Mouse (Mus musculus) kidney, postnatal 0 days (tissue): Measurements from ENCODE around the gene Oxt. TPM values are rescaled to one million over a fixed set of nuclear protein-coding genes. Genes with fewer than 3 reads are reported as not detected.

ENCODE experiments used
- ATAC-seq: fragments of 200-750 bp; cut with Nextera tagmentation; replicated peaks from 2 replicates; pipeline ENCODE4 v1.8.0; 2017; ENCODE audit warnings: low read depth, moderate number of reproducible peaks, moderate TSS enrichment, moderate library complexity; ENCODE audit not compliant: low FRiP score
- DNase-seq: peaks from one replicate; pipeline ENCODE4 v3.0.0-alpha.2; 2016; ENCODE audit warnings: low spot score
- H3K27ac ChIP-seq: fragments of 300-500 bp; sonication (generic); 2 replicates; pipeline ENCODE4 v1.5.1; 2014; ENCODE audit warnings: mild to moderate bottlenecking
- H3K27me3 ChIP-seq: fragments of 300-500 bp; sonication (generic); 2 replicates; pipeline ENCODE4 v1.6.1; 2014; ENCODE audit warnings: low read length, mixed read lengths; ENCODE audit not compliant: insufficient read depth
- H3K36me3 ChIP-seq: fragments of 300-500 bp; sonication (generic); 2 replicates; pipeline ENCODE4 v1.6.1; 2014; ENCODE audit warnings: low read length, mixed read lengths; ENCODE audit not compliant: insufficient read depth
- H3K4me1 ChIP-seq: fragments of 300-500 bp; sonication (generic); replicated peaks from 2 replicates; pipeline ENCODE4 v1.6.1; 2014; ENCODE audit warnings: antibody characterized with exemption, low read length, mixed read lengths; ENCODE audit not compliant: insufficient read depth
- H3K4me2 ChIP-seq: fragments of 300-500 bp; sonication (generic); 2 replicates; pipeline ENCODE4 v1.6.1; 2014; ENCODE audit warnings: mild to moderate bottlenecking, low read length, moderate library complexity, mixed read lengths
- H3K4me3 ChIP-seq: fragments of 300-500 bp; sonication (generic); replicated peaks from 2 replicates; pipeline ENCODE4 v1.5.1; 2014; ENCODE audit warnings: low read depth, low read length
- H3K9ac ChIP-seq: fragments of 300-500 bp; sonication (generic); 2 replicates; pipeline ENCODE4 v1.6.1; 2014; ENCODE audit warnings: low read depth, low read length
- H3K9me3 ChIP-seq: fragments of 300-500 bp; sonication (generic); replicated peaks from 2 replicates; pipeline ENCODE4 v1.6.1; 2016; ENCODE audit warnings: low read length, inconsistent platforms, mixed read lengths
- CTCF ChIP-seq: IDR thresholded peaks from 2 replicates; pipeline ENCODE4 v1.5.1; 2016; ENCODE audit warnings: antibody characterized with exemption, low read depth, mild to moderate bottlenecking, moderate library complexity
- WGBS: fragments of 180-500 bp; shearing (Covaris S2); extraction: QIAGEN DNeasy Blood & Tissue Kit; methylation state at CpG from one replicate; pipeline ENCODE4 v1.1.7; 2014; 5-methylcytosine and 5-hydroxymethylcytosine counted together
- microRNA-seq: library from miRNA; unstranded; fragments of <30 nt; microRNA quantifications from one replicate; pipeline ENCODE4, GENCODE M21; 2016
- polyA plus RNA-seq: library from polyadenylated mRNA; unstranded; fragments of >200 nt; fragmentation: Nextera tagmentation; extraction: Ambion mirVana; gene quantifications from 2 replicates; pipeline ENCODE4 v1.2.1, GENCODE M21; 2015

The Oxt gene
- polyA plus RNA-seq, 1 experiment from 2014 or later = 0.63 TPM

DNA sequence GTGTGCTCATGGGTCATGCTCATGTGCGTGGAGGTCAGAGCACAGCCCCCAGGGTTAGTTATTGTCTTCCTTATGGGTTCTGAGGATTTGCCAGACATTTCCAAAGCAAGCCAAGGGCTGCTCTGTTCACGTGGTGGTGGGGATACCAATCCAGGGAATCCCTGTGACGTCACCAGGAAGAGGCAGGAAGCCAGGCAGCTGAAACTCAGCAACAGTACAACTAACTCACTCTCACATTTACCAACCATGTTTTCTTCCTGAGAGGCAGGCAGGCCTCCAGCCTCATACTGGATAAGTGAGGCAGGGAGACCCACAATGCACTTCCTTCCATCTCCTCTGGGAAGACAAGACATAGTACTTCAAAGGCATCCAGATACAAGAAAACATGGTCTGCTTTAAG, 22.4 kb downstream of the Oxt start:
- H3K9ac ChIP-seq = no peak overlapping the region
- H3K27me3 ChIP-seq = no peaks in the 10 kb centered on the region
- H3K9me3 ChIP-seq = no peaks in the 10 kb centered on the region
- H3K27ac ChIP-seq = no peak overlapping the region
- H3K36me3 ChIP-seq = peaks cover 39% of the 10 kb centered on the region
- WGBS = 82% methylated on average over 3 of the region's 3 CpGs
- no peaks in the 10 kb centered on the region for H3K4me1 ChIP-seq
- DNase-seq (no peak), ATAC-seq (no peak)
- no peak overlapping the region for H3K4me3 ChIP-seq
- TF ChIP-seq CTCF = no peak
- H3K4me2 ChIP-seq = no peak overlapping the region

DNA sequence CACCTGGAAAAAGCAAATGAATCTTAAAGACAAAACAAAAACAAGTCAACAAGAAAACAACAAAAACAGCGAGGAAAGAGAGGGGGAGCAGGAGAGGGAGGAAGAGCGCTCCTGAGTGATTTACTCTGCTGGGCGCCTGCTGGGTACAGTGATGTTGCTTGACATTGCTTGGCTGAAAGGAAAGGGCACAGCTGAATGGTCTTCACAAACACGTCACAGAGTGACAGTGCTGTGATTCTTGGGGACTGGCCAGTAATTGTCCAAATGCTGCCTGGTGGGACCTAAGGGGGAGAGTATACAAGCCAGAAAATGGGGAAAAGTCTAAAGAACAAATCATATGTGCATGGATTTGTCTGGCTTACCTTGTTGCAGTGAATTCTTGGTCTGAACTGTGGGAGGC, 26.2 kb downstream of the Oxt start:
- Histone ChIP-seq H3K27me3 (no peaks in the 10 kb centered on the region), H3K4me3 (no peak overlapping the region), H3K36me3 (peaks cover 36% of the 10 kb centered on the region), H3K27ac (no peak overlapping the region), H3K9ac (no peak overlapping the region), H3K4me1 (no peaks in the 10 kb centered on the region), H3K4me2 (no peak overlapping the region), H3K9me3 (no peaks in the 10 kb centered on the region)
- ATAC-seq = no peak
- no peak for TF ChIP-seq CTCF
- 77% methylated on average over 4 of the region's 4 CpGs for WGBS
- DNase-seq = no peak

DNA sequence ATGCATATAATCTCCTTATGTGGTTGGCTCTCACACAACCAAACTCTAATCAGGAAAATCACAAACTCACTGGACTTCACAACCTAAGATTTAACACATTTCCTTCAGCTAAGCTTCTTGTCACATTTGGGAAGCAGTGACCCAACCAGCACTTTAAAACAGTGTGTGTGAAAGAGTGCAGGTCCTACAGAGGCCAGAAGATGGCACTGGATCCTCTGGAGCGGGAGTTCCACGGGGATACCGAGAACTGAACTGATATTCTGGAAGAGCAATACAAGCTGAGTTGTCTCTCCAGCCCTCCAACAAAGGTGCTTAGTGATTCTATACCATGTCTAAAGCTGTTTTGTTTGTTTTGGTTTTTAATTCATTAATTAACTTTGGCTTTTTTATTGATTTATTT, 37.1 kb downstream of the Oxt start:
- Histone ChIP-seq H3K4me3 (no peak overlapping the region), H3K9me3 (no peaks in the 10 kb centered on the region), H3K27me3 (no peaks in the 10 kb centered on the region), H3K36me3 (peaks cover 21% of the 10 kb centered on the region; the same call in 1 of the 2 replicates), H3K27ac (no peak overlapping the region), H3K9ac (no peak overlapping the region), H3K4me2 (no peak overlapping the region), H3K4me1 (no peaks in the 10 kb centered on the region)
- TF ChIP-seq CTCF = peak; percentile 63
- 75% methylated on average over 3 of the region's 3 CpGs for WGBS
- ATAC-seq (no peak), DNase-seq (no peak)

DNA sequence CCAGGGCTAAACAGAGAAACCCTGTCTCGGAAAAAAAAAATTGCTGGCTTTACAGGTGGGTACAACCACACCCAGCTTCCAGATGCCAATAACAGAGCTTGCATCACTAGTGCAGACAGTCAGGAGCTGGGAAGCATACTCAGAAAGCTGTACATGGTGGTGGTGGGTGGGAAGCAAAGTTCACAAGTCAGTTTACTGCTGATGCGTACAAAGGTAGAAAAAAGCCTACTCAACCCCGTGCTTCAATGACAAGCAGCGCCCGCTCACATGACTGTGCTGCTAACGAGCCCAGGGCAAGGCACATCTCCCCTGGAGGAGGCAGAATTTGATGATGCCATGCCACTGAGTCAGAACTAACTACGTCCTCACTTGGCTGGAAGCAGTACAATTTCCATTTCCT, 43.0 kb downstream of the Oxt start:
- TF ChIP-seq CTCF = no peak
- no peaks in the 10 kb centered on the region for H3K4me1 ChIP-seq
- ATAC-seq (0 out of 2 replicates have a peak, but pooled peaks have one; percentile 54), DNase-seq (no peak)
- no peak overlapping the region for H3K27ac ChIP-seq
- no peaks in the 10 kb centered on the region for H3K9me3 ChIP-seq
- H3K36me3 ChIP-seq = peaks cover 30% of the 10 kb centered on the region; the same call in 1 of the 2 replicates
- no peaks in the 10 kb centered on the region for H3K27me3 ChIP-seq
- WGBS = 85% methylated on average over 7 of the region's 7 CpGs
- no peak overlapping the region for H3K4me3 ChIP-seq
- no peak overlapping the region for H3K9ac ChIP-seq
- H3K4me2 ChIP-seq = no peak overlapping the region

Small RNA genes lying within 50 kb of the gene (microRNA-seq; reads per million reads assigned to microRNA genes)
- not detected for gene Gm23876

Other genes starting within 250 kb of the Oxt start
- gene Cpxm1, start 178.6 kb upstream of the Oxt start, polyA plus RNA-seq = 62.1 and 64.8 TPM in 2 replicates
- not detected in 2 replicates for gene Gm28372, start 170.9 kb upstream of the Oxt start, polyA plus RNA-seq
- gene 1700020A23Rik, start 170.9 kb upstream of the Oxt start, polyA plus RNA-seq = not detected in 2 replicates
- not detected in 2 replicates for gene Tmem239, start 169.7 kb upstream of the Oxt start, polyA plus RNA-seq
- gene Vps16, start 151.8 kb upstream of the Oxt start, polyA plus RNA-seq = 64.6 and 68.6 TPM in 2 replicates
- 12.1 and 13.0 TPM in 2 replicates for gene Pced1a, start 151.5 kb upstream of the Oxt start, polyA plus RNA-seq
- gene Ptpra, start 125.9 kb upstream of the Oxt start, polyA plus RNA-seq = 72.9 and 80.3 TPM in 2 replicates
- gene Mrps26, start 12.4 kb upstream of the Oxt start, polyA plus RNA-seq = 103 and 110 TPM in 2 replicates
- gene Avp, start 6.4 kb downstream of the Oxt start, polyA plus RNA-seq = not detected in 2 replicates
- gene Fastkd5, start 53.9 kb downstream of the Oxt start, polyA plus RNA-seq = 12.4 and 12.6 TPM in 2 replicates
- 7.5 and 9.3 TPM in 2 replicates for gene Ubox5, start 53.9 kb downstream of the Oxt start, polyA plus RNA-seq
- gene Lzts3, start 66.6 kb downstream of the Oxt start, polyA plus RNA-seq = 10.7 and 11.2 TPM in 2 replicates
- gene Ddrgk1, start 88.5 kb downstream of the Oxt start, polyA plus RNA-seq = 89.6 and 96.6 TPM in 2 replicates
- gene Itpa, start 91.4 kb downstream of the Oxt start, polyA plus RNA-seq = 98.8 and 99.2 TPM in 2 replicates
- gene Slc4a11, start 121.3 kb downstream of the Oxt start, polyA plus RNA-seq = 7.6 and 8.3 TPM in 2 replicates